Mouse (Mus musculus) thymus, adult 2 months (tissue): Measurements from ENCODE around the gene Frmd4a.

ENCODE experiments used
- CTCF ChIP-seq: fragments of 200-500 bp; IDR thresholded peaks from 2 replicates; pipeline ENCODE4 v1.5.1; 2012; ENCODE audit warnings: mild to moderate bottlenecking, control low read depth, low read length, moderate library complexity, borderline replicate concordance; ENCODE audit not compliant: control insufficient read depth, poor library complexity, insufficient read depth; ENCODE audit errors: extremely low read depth
- POLR2A ChIP-seq: fragments of 200-500 bp; IDR thresholded peaks from 2 replicates; pipeline ENCODE4 v1.6.1; 2012; ENCODE audit warnings: mild to moderate bottlenecking, low read length, control low read depth, moderate library complexity; ENCODE audit not compliant: control insufficient read depth, poor library complexity, insufficient read depth; ENCODE audit errors: extremely low read depth

- TF ChIP-seq POLR2A = no peak
- no peak for TF ChIP-seq CTCF
Observed at GRCm38 (mm10) chr2:4399721-4400120, 382.2 kb downstream of the Frmd4a start.
